Mouse (Mus musculus) regulatory T cell (primary cell): ENCODE data around the gene Cacna2d2.
"Not testable (repeated sequence)": the region's sequence is repeated elsewhere in the genome, so short reads cannot be mapped to it uniquely, and the experiment has no call there.

ENCODE experiments used
- in situ Hi-C: fragments of 300-600 bp; cut with MboI, MseI; formaldehyde crosslinking; loops from one replicate; pipeline ENCODE4 v1.15.1; 2025; ENCODE audit warnings: high pct_unique_total_duplicates

Gene Cacna2d2

GRCm38 (mm10) chr9:107552690-107553393, 153.4 kb downstream of the Cacna2d2 start:
- in situ Hi-C loops, result loop anchor here (5.0 kb wide), 1 partner anchor 319 kb away; the partner anchor contains the start of gene Rbm6

GRCm38 (mm10) chr9:107553541-107554318, 154.3 kb downstream of the Cacna2d2 start:
- in situ Hi-C loops, result loop anchor here (5.0 kb wide), 1 partner anchor 319 kb away; the partner anchor contains the start of gene Rbm6

- in situ Hi-C loops, result loop anchor here (5.0 kb wide), 1 partner anchor 318 kb away; the partner anchor contains the start of gene Rbm6
Observed at GRCm38 (mm10) chr9:107554319-107554825, 155.0 kb downstream of the Cacna2d2 start.

GRCm38 (mm10) chr9:107555031-107555457, 155.6 kb downstream of the Cacna2d2 start:
- in situ Hi-C loops, result no loop called here

- in situ Hi-C loops, result no loop called here
Observed at GRCm38 (mm10) chr9:107555701-107556100, 156.3 kb downstream of the Cacna2d2 start.

GRCm38 (mm10) chr9:107556346-107556745, 156.9 kb downstream of the Cacna2d2 start:
- in situ Hi-C loops, result no loop called here

GRCm38 (mm10) chr9:107563029-107563581, 163.7 kb downstream of the Cacna2d2 start, which contains the start of gene Tusc2:
Gene Tusc2 (plus strand): TSS chr9:107563255.
- in situ Hi-C loops, result no loop called here

GRCm38 (mm10) chr9:107565556-107565955, 166.1 kb downstream of the Cacna2d2 start:
- in situ Hi-C loops, result not testable (repeated sequence)

GRCm38 (mm10) chr9:107566041-107566709, 166.8 kb downstream of the Cacna2d2 start:
- in situ Hi-C loops, result no loop called here

- in situ Hi-C loops, result no loop called here
Observed at GRCm38 (mm10) chr9:107566855-107567254, 167.4 kb downstream of the Cacna2d2 start.

GRCm38 (mm10) chr9:107567702-107568319, 168.4 kb downstream of the Cacna2d2 start, which contains the start of gene Hyal2:
Gene Hyal2 (plus strand): TSS chr9:107567945.
- in situ Hi-C loops, result no loop called here

GRCm38 (mm10) chr9:107568331-107569261, 169.2 kb downstream of the Cacna2d2 start:
- in situ Hi-C loops, result no loop called here

GRCm38 (mm10) chr9:107569270-107569669, 169.9 kb downstream of the Cacna2d2 start:
- in situ Hi-C loops, result no loop called here

- in situ Hi-C loops, result no loop called here
Observed at GRCm38 (mm10) chr9:107570016-107570415, 170.6 kb downstream of the Cacna2d2 start.

- in situ Hi-C loops, result no loop called here
Observed at GRCm38 (mm10) chr9:107570845-107571244, 171.4 kb downstream of the Cacna2d2 start.

GRCm38 (mm10) chr9:107571534-107572326, 172.3 kb downstream of the Cacna2d2 start:
- in situ Hi-C loops, result no loop called here

GRCm38 (mm10) chr9:107572327-107572662, 172.9 kb downstream of the Cacna2d2 start:
- in situ Hi-C loops, result no loop called here

- in situ Hi-C loops, result not testable (repeated sequence)
Observed at GRCm38 (mm10) chr9:107573774-107574173, 174.4 kb downstream of the Cacna2d2 start.
